Mouse (Mus musculus) layer of hippocampus, adult 2 months (tissue): ENCODE data around the gene Aqp7. TPM values are rescaled to one million over a fixed set of nuclear protein-coding genes. Genes with fewer than 3 reads are reported as not detected.

ENCODE experiments used
- DNase-seq, 2 experiments: peaks; one replicate each; pipeline ENCODE4 v3.0.0; 2022; ENCODE audit warnings: low spot score in 2 of 2
- H3K27ac ChIP-seq: fragments of 200-600 bp; 2 replicates; pipeline ENCODE4 v1.8.1; 2022
- H3K4me3 ChIP-seq: fragments of 200-600 bp; 2 replicates; pipeline ENCODE4 v1.8.1; 2022; ENCODE audit warnings: mild to moderate bottlenecking
- CTCF ChIP-seq: fragments of 200-600 bp; conservative IDR thresholded peaks from 2 replicates; pipeline ENCODE4 v1.8.1; 2022; ENCODE audit warnings: antibody characterized with exemption, mild to moderate bottlenecking, moderate library complexity
- microRNA-seq, 2 experiments: library from miRNA; unstranded; fragments of <30 nt; microRNA quantifications; one replicate each; pipeline ENCODE4 v1.2.0; 2021
- total RNA-seq, 2 experiments: library from RNA; stranded (reverse); gene quantifications; 2 replicates each; pipeline ENCODE4 v1.2.3; 2021

The Aqp7 gene
- total RNA-seq, 2 experiments from 2014 or later = 0.28 TPM; not detected in 1

DNA sequence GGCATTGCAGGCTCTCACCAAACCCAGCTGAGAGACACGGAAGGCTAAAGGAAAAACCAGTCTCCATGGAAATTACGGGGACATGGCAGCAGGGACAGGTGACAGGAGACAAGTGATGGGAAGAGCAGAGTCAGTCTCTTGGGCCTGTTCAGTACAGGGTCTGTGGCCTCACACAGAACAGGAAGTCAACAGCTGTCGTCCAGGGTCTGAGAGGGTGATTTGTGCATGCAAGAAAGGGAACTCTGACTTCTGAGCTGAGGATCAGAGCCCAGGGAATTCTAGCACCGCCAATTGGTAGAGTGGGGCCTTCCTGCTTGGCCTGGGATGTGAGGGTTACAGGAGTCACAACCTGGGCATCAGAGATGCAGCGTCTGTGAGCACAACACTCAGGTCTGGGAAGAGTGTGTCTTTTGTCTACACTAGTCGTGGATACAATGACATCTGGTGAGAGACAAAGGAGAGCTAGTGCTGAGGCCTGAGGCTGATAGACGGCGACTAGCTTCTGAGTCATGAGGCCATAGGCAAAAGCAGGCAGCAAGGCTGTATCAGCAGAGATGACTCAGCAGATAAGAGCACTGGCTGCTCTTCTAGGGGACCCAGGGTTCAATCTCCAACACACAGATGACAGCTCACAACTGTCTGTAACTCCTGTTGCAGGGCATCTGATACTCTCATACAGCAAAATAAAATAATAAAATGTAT is 21.7 kb downstream of the Aqp7 start:
- DNase-seq = no peak
- H3K27ac ChIP-seq = no peak overlapping the region
- H3K4me3 ChIP-seq = no peak overlapping the region
- no peak for TF ChIP-seq CTCF

DNA sequence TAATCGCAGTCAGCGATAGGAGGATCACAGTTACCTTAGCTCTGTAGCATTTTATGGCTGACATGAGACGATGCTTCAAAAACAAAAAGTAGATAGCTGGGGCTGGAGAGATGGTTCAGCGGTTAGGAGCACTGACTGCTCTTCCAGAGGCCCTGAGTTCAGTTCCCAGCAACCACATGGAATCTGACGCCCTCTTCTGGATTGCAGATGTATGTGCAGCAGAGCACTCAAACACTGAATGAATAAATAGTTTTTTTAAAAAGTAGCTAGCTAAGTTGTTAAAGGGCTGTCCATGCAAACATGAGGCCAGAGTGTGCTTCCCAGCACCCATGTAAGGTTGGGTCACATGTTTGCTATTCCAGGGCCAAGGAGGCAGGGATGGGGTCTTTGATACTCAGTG is 26.8 kb downstream of the Aqp7 start:
- no peak for DNase-seq
- Histone ChIP-seq H3K27ac (no peak overlapping the region), H3K4me3 (no peak overlapping the region)
- TF ChIP-seq CTCF = peak; percentile 59

GRCm38 (mm10) chr4:41015798-41016197 is 32.1 kb downstream of the Aqp7 start:
- TF ChIP-seq CTCF = no peak
- Histone ChIP-seq H3K4me3 (no peak overlapping the region), H3K27ac (no peak overlapping the region)
- DNase-seq = no peak

DNA sequence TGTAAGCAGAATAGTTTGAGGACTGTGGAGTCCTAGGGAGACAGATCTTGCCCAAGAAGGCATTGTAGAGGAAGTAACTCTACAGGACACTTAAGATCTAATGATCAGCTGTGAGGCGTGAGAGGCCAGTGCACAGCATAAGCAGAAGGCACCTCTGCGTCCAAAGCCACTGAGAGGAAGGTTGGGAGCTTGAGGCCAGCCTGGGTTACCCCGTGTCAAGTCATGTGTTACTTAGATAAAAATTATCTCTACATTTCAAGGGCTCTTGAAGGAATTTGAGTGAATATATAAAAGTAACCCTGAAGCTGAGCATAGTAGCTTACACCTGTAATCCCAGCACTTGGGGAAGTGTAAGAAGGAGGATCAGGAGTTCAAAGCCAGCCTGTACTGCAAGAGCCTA is 34.6 kb downstream of the Aqp7 start:
- DNase-seq = no peak
- no peak overlapping the region for H3K4me3 ChIP-seq
- TF ChIP-seq CTCF = no peak
- no peak overlapping the region for H3K27ac ChIP-seq

DNA sequence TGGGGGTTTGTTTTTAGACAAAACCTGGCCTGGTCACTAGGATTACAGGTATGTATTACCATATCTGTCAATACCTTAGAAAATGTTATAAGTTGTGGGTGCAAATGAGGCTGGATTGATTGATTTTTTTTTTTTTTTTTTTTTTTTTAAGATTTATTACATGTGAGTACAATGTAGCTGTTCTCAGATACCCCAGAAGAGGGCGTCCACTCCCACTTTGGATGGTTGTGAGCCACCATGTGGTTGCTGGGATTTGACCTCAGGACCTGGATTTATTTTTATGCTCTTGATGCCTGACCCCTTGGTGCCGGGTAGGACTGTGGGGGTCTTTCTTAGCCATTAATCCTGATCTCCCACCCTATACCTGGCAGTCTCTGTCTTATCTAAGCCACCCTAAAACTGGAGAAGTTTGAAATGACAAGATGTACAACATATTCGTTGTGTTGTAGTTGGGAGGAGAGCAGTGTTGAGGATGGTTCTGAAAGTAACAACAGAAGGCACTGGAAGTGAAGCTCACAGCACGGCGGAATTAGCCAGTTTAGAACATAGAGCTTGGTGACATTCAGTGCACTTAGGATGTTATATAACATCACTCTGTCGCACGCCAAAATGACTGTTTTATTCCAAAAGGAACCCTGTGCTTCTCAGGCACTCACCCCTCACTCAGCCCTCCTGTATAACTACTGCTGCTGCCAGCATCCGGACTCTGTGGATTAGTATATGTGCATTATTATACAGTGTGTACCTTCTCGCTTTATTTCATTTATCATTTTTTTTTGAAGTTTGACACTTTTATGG is 46.9 kb downstream of the Aqp7 start:
- Histone ChIP-seq H3K4me3 (no peak overlapping the region), H3K27ac (peak overlapping the region; percentile 43; the same call in 1 of the 2 replicates)
- no peak for DNase-seq
- peak; percentile 54 for TF ChIP-seq CTCF

- no peak for DNase-seq
- Histone ChIP-seq H3K4me3 (no peak overlapping the region), H3K27ac (no peak overlapping the region)
- TF ChIP-seq CTCF = no peak
Measured at GRCm38 (mm10) chr4:41000271-41000670, 47.7 kb downstream of the Aqp7 start.

- TF ChIP-seq CTCF = no peak
- no peak for DNase-seq
- no peak overlapping the region for H3K27ac ChIP-seq
- no peak overlapping the region for H3K4me3 ChIP-seq
Measured at GRCm38 (mm10) chr4:40997916-40998315, 50.0 kb downstream of the Aqp7 start.

GRCm38 (mm10) chr4:40996302-40996701 is 51.6 kb downstream of the Aqp7 start:
- no peak for TF ChIP-seq CTCF
- no peak for DNase-seq
- no peak overlapping the region for H3K4me3 ChIP-seq
- H3K27ac ChIP-seq = no peak overlapping the region

DNA sequence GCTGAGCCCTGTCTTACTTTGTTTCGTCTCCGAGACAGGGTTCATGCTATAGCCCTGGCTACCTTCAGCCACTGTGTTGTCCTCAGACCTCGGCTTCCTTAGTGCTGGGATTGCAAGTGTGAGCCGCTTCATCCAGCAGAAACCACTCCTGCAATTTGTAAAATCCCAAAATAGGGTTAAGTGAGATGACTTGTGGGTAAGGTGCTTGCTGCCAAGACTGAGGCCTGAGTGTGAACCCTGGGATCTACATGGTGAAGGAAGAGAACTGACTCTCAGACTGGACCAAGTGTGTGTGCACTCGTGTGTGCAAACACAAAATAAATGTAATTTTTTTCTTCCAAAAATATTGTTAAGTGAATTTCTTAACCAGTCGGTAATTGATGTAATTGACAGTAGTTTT is 58.3 kb downstream of the Aqp7 start:
- no peak overlapping the region for H3K4me3 ChIP-seq
- no peak for TF ChIP-seq CTCF
- no peak for DNase-seq
- no peak overlapping the region for H3K27ac ChIP-seq

- no peak overlapping the region for H3K27ac ChIP-seq
- H3K4me3 ChIP-seq = no peak overlapping the region
- DNase-seq = no peak
- TF ChIP-seq CTCF = no peak
Measured at GRCm38 (mm10) chr4:40983686-40984085, 64.3 kb downstream of the Aqp7 start.

Small RNA genes lying within 50 kb of the gene (microRNA-seq; reads per million reads assigned to microRNA genes)
- gene Mir3094 = 0.74 to 1.3 reads per million in 2 experiments

Other genes starting within 250 kb of the Aqp7 start
- 10 to 100 TPM in 1 of 2 experiments, 1 to 10 TPM in 1; 8.5 to 10.8 TPM for gene B4galt1, start 194.1 kb downstream of the Aqp7 start, total RNA-seq
- not detected for gene Spink4, start 128.1 kb downstream of the Aqp7 start, total RNA-seq
- gene Bag1, start 99.8 kb downstream of the Aqp7 start, total RNA-seq = 100 to 1,000 TPM; 149 to 151 TPM
- gene Chmp5, start 99.7 kb downstream of the Aqp7 start, total RNA-seq = 10 to 100 TPM; 81.5 to 84.7 TPM
- gene Nfx1, start 77.2 kb downstream of the Aqp7 start, total RNA-seq = 10 to 100 TPM; 72.0 to 77.1 TPM
- gene Aqp3, start 50.0 kb upstream of the Aqp7 start, total RNA-seq = not detected
- 100 to 1,000 TPM; 105 to 113 TPM for gene Nol6, start 76.3 kb upstream of the Aqp7 start, total RNA-seq
- 10 to 100 TPM; 77.3 to 81.1 TPM for gene Ube2r2, start 87.6 kb upstream of the Aqp7 start, total RNA-seq
- gene Ubap2, start 227.0 kb upstream of the Aqp7 start, total RNA-seq = 10 to 100 TPM; 40.9 to 45.0 TPM